Mouse (Mus musculus) layer of hippocampus, adult 2 months (tissue): ENCODE measurements at regions not wholly inside any gene's neighbourhood (a gene's known extent, or its start where the extent isn't known, plus 50 kb on each side); places are given as distances from the start of the nearest gene placed in this dataset.
A peak's percentile ranks its signal among the peaks of the same experiment; 100 is the strongest.
"Not testable (repeated sequence)": the region's sequence is repeated elsewhere in the genome, so short reads cannot be mapped to it uniquely, and the experiment has no call there.

Experiments
- DNase-seq, 2 experiments: peaks; one replicate each; pipeline ENCODE4 v3.0.0; 2022; ENCODE audit warnings: low spot score in 2 of 2
- H3K27ac ChIP-seq: fragments of 200-600 bp; 2 replicates; pipeline ENCODE4 v1.8.1; 2022
- H3K4me3 ChIP-seq: fragments of 200-600 bp; 2 replicates; pipeline ENCODE4 v1.8.1; 2022; ENCODE audit warnings: mild to moderate bottlenecking
- CTCF ChIP-seq: fragments of 200-600 bp; conservative IDR thresholded peaks from 2 replicates; pipeline ENCODE4 v1.8.1; 2022; ENCODE audit warnings: antibody characterized with exemption, mild to moderate bottlenecking, moderate library complexity

DNA sequence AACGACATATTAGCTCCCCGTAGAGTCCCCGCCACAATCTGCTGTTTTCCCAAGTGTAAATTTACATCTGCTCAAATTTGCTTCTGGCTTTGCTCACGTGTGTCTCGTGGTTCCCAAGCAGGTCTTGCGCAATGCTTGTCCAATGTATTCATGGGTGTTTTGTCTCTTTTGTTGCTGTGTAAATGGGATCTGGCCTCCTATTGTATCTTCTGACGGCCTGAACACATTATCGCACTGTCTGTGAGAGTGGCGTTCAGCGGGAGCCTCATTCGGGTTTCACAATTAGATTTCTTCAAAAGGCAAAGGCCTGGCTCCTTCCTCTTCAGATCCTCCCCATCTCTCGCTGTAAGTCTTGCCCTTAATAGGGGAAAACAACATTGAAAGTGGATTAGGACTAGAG is 274.5 kb downstream of the Fam19a5 start:
- Histone ChIP-seq H3K27ac (no peak overlapping the region), H3K4me3 (no peak overlapping the region)
- TF ChIP-seq CTCF = no peak
- no peak for DNase-seq

- TF ChIP-seq CTCF = no peak
- Histone ChIP-seq H3K4me3 (no peak overlapping the region), H3K27ac (no peak overlapping the region)
- no peak for DNase-seq
These were observed 298.0 kb downstream of the Fam19a5 start for GRCm38 (mm10) chr15:87842097-87842496.

DNA sequence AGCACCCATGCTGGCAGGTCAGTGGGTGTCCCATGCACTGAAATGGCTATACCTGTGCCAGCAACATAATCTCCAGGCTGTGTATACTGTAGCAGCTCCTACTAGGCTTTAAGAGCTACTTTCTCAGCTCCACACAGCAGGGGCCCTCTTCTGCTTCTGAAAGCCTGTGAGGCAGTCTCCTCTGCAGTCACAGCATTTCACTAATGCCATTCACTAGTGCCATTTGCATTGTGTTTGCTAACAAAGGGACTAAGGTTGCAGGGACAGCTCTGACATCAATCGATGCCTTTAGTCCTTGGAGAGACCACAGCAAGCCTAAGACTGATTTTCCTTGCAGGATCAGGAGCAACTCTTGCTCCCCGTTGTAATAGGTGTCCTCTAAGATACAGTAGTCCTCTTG is 315.0 kb downstream of the Fam19a5 start:
- H3K4me3 ChIP-seq = no peak overlapping the region
- H3K27ac ChIP-seq = no peak overlapping the region
- DNase-seq = no peak
- TF ChIP-seq CTCF = no peak

- Histone ChIP-seq H3K27ac (no peak overlapping the region), H3K4me3 (no peak overlapping the region)
- no peak for DNase-seq
- TF ChIP-seq CTCF = no peak
These were observed 332.3 kb downstream of the Fam19a5 start for GRCm38 (mm10) chr15:87876286-87876899.

DNA sequence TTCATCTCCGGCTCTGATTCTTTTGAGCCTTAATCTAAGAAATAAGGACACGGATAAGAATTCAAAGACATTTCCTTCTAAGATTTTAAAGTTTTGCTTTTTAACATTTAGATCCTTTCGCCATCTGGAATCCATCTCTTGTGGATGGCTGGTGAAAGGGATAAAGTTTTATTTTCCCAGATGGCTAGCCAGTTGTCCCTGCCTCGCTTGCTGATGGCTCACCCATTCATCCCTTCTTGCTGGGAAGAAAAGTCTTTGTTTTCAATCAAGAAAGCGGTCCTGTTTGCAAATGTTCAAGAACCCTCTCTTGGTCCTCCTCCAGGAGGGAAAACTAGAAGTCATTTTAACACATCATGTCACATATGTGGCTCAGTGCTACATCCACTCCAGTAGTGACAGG is 346.8 kb downstream of the Fam19a5 start:
- peak; percentile 34 to 42 for DNase-seq
- no peak overlapping the region for H3K27ac ChIP-seq
- no peak overlapping the region for H3K4me3 ChIP-seq
- no peak for TF ChIP-seq CTCF

DNA sequence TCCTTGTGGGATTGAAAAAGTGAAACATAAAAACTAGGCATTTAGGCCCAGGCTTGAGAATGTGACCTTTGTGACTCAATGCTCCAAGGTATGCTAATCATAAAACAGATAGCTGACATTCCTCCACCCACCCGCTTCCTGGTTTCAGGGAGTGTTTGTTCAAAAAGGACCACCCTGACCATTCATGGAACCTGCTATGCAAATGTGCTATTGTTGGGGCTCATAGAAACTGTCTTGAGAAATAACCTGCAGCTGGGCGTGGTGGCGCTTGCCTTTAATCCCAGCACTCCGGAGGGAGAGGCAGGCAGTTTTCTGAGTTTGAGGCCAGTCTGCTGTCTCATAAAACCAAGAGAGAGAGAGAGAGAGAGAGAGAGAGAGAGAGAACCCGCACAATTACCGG is 350.8 kb downstream of the Fam19a5 start:
- not testable (repeated sequence) for H3K27ac ChIP-seq, DNase-seq, H3K4me3 ChIP-seq

- no peak for TF ChIP-seq CTCF
- DNase-seq = no peak
- H3K27ac ChIP-seq = no peak overlapping the region
- no peak overlapping the region for H3K4me3 ChIP-seq
These were observed 354.6 kb downstream of the Fam19a5 start for GRCm38 (mm10) chr15:87898655-87899054.

- Histone ChIP-seq H3K27ac (no peak overlapping the region), H3K4me3 (no peak overlapping the region)
- TF ChIP-seq CTCF = no peak
- DNase-seq = no peak
These were observed 360.3 kb downstream of the Fam19a5 start for GRCm38 (mm10) chr15:87904436-87904835.

DNA sequence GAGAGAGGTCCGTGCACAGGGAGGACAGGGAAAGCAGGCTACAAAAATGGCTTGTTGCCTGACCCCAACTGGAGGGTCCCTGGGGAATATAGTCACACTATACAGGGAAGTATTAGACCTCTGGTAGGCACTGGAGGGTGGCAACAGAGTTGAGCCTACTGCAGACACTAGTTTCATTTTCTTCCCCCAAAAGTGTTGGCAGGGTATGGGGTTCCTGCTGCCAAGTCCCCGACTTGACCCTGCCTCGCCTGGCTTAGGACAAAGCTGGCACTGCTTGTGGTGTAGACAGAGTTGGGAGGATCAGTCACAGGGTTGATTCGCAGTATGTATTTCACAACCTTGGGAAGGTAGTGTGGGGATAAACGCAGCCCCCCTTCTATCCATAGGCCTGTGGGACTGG is 362.2 kb downstream of the Fam19a5 start:
- no peak for DNase-seq
- Histone ChIP-seq H3K27ac (no peak overlapping the region), H3K4me3 (no peak overlapping the region)
- no peak for TF ChIP-seq CTCF

GRCm38 (mm10) chr15:87922091-87922490 is 378.0 kb downstream of the Fam19a5 start:
- Histone ChIP-seq H3K27ac (no peak overlapping the region), H3K4me3 (no peak overlapping the region)
- DNase-seq = peak; percentile 34 to 39
- TF ChIP-seq CTCF = no peak

GRCm38 (mm10) chr15:87922781-87923446 is 378.8 kb downstream of the Fam19a5 start:
- no peak for DNase-seq
- TF ChIP-seq CTCF = no peak
- Histone ChIP-seq H3K27ac (no peak overlapping the region), H3K4me3 (no peak overlapping the region)

DNA sequence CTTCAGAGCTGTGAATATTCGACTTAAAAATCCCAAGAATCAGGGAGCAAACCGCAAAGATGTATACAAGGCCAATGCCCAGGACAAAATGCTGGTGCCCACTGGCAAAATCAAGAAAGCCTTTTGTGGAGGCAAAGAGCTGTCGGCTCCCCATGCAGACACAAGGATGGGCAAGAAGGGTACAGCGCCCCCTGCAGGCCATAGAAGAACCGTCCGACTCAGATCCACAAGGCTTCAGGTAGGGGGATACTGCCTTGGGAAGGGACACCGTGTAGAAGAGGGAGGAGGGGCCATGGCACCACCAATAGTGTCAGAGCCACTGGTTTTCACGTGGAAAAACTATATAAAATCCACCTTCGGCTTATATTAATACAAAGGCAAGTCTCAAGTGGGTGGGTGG is 379.8 kb downstream of the Fam19a5 start:
- no peak overlapping the region for H3K4me3 ChIP-seq
- peak in 1 of 2 experiments; percentile 38 for DNase-seq
- TF ChIP-seq CTCF = peak; percentile 72
- H3K27ac ChIP-seq = no peak overlapping the region

- DNase-seq = no peak
- H3K4me3 ChIP-seq = no peak overlapping the region
- TF ChIP-seq CTCF = no peak
- H3K27ac ChIP-seq = no peak overlapping the region
These were observed 391.9 kb downstream of the Fam19a5 start for GRCm38 (mm10) chr15:87936041-87936440.

DNA sequence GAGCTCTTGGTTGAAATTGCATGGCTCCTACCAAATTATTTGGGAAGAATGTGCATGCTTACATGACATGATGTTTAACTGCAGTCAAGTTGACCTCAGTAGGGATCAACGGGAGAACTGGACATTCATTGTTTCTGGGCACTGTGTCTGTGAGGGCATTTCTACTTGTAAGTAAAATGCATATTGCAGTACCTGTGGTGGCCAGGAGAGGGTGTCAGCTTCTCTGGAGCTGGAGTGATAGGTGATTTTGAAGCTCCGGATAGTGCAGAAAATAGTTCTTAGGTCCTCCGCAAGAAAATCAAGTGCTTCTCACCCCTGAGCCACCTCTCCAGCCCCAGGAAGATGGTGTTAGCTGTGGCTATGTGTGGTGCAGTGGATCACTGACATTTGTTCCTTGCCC is 396.7 kb downstream of the Fam19a5 start:
- Histone ChIP-seq H3K4me3 (no peak overlapping the region), H3K27ac (no peak overlapping the region)
- TF ChIP-seq CTCF = peak; percentile 85
- peak; percentile 28 to 64 for DNase-seq
